Mouse (Mus musculus) gastrocnemius, adult 2 months (tissue): ENCODE measurements at regions not wholly inside any gene's neighbourhood (a gene's known extent, or its start where the extent isn't known, plus 50 kb on each side); places are given as distances from the start of the nearest gene placed in this dataset.
A peak's percentile ranks its signal among the peaks of the same experiment; 100 is the strongest.

Experiments used
- DNase-seq: peaks from one replicate; pipeline ENCODE4 v3.0.0; 2022
- H3K27ac ChIP-seq: fragments of 200-600 bp; 2 replicates; pipeline ENCODE4 v1.8.1; 2022; ENCODE audit warnings: mild to moderate bottlenecking
- H3K4me3 ChIP-seq: fragments of 200-600 bp; 2 replicates; pipeline ENCODE4 v1.8.1; 2022; ENCODE audit warnings: mild to moderate bottlenecking, moderate library complexity
- CTCF ChIP-seq: fragments of 200-600 bp; IDR thresholded peaks from 2 replicates; pipeline ENCODE4 v1.8.1; 2022; ENCODE audit warnings: antibody characterized with exemption, mild to moderate bottlenecking, moderate library complexity
- intact Hi-C: fragments of 180-260 bp; cut with DNase I; formaldehyde crosslinking; loops from one replicate; pipeline ENCODE4 v1.15.1; 2025

DNA sequence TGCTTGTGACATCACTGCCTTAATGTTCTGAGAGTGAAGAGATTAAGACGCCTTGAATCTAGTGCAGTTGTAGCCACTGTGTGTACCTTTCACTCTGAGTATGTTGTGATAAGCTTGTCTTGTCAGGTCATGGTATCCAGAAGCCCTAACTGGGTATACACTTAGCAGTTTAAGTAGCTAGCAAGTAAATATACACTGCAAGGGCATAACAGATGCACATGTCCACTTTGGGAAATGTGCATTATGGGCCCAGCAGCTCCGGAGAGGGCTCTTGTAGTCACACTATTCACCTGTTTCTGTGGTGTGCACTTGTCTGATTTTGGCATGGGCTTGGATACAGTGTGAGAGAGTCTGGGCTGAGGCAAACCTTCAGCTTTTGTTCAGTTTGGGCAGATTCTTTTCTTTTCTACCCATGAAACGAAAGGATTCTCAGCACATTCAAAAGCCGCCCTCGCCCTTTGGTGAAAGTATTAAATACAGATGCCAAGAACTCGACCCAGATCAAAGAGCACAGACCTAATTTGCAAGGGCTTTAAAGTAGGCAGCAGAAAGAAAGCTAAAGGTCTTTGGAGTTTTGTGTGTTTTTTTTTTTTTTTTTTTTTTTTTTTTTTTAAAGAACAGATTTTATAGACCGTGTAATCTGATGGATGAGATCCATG is 385.1 kb upstream of the Tmpo start:
- H3K4me3 ChIP-seq = no peak overlapping the region
- TF ChIP-seq CTCF = no peak
- DNase-seq = no peak
- intact Hi-C loops = no loop called here
- no peak overlapping the region for H3K27ac ChIP-seq

DNA sequence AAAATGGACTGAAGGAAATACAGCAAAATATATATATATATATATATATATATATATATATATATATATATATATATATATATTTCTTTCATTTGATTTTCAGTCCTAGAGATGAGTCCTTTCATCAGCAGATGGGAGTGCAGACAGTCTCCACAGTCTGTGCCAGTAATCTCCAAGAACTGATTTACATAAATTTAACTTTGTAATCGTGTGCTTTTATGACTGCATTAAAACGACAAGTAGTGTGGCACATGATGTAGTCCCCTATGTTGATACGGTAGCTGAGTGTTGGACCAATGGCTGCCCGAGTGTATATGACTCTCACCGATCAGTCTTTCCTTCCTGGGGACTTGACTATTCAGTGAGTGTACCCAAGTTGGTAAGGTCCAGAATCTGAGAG is 378.2 kb upstream of the Tmpo start:
- TF ChIP-seq CTCF = no peak
- no peak overlapping the region for H3K27ac ChIP-seq
- intact Hi-C loops = no loop called here
- no peak for DNase-seq
- H3K4me3 ChIP-seq = no peak overlapping the region

DNA sequence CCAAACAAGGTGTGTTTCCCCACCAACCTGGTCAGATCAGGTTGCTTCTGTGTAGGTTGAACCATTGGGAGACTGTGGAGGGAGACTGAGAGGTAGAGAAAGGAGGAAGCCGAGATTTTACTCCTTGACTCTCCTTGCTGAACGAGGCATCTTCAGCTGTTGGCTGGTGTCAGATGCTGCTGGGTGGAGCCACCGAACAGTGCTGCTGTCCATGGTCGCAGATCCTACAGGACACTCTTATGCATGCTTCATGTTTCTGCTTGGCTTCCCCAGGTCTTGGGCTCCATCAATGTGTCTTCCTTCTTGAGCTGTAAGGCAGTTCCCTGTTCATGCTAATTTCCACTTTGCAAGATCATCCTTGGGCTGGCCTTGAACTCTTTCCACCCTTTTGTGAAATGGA is 367.0 kb upstream of the Tmpo start:
- H3K27ac ChIP-seq = no peak overlapping the region
- no peak for DNase-seq
- intact Hi-C loops = no loop called here
- TF ChIP-seq CTCF = no peak
- no peak overlapping the region for H3K4me3 ChIP-seq

DNA sequence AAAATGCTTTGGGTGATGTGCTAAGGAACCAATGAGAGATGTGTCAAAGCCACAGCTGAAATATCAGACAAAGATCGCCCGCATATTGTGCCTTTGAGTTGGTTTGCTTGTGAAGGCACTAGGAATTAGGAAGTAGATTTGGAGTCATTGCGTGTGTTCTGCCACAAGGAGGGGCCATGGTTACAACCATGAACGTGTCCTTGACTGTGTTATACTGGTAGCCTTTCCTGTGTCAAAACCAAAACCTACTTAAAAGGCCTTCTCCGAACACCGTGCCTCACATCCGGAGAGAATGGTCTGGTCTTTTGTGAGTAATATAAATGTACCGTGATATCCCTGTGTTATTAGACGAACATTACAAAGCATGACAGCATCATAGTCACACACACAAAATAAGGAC is 365.0 kb upstream of the Tmpo start:
- Histone ChIP-seq H3K27ac (no peak overlapping the region), H3K4me3 (no peak overlapping the region)
- DNase-seq = no peak
- TF ChIP-seq CTCF = peak; percentile 53
- intact Hi-C loops = no loop called here

DNA sequence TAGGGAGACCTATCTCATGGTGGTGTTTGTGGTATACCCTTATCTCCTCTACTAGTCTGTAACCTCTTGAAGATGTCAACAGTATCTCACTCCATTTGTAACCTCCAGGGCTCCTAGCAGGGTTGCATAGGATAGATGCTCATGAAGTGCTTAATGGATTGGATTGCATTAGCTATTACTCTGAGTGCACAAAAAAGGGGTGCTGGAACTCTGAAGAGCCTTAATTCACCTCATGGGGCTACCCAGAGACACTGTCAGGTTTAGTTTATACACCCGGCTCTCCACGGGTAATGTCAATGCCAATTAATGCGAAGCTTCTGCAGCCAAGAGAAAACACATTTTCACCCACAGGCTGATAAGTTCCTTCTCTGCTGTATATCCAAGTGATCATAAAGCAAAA is 364.3 kb upstream of the Tmpo start:
- Histone ChIP-seq H3K27ac (no peak overlapping the region), H3K4me3 (no peak overlapping the region)
- no peak for DNase-seq
- no peak for TF ChIP-seq CTCF
- intact Hi-C loops = no loop called here

DNA sequence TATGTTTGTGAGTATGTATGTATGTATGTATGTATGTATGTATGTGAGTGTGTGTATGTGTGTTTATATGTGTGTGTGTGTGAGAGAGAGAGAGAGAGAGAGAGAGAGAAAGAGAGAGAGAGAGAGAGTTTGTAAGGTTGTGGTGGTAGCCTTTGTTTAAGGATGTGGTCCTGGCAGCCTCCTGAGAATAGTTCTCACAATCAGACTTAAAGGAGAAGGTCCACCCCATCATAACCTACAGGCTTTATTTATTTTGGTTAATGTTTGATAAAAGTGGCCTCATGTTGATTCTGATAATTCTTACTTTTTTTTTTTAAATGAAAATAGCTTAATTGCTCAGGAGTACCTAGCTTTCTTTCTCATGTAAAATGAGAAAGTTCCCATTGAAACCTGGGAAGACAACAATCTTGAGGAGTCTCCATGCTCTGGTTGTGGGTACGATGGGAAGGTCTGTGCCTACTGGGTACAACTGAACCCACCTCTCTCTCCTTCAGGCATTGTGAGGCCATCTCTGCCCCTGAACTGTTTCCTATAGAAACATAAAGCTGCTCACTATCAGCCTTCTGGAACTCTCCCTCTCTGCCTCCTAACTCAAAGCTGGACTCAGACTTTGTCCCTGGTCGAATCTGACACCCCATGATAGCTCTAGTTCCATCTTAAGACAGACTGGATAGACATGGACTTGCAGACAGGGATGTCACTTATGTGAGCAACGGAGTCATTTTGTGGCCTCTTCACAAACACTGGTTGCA is 362.2 kb upstream of the Tmpo start:
- no peak overlapping the region for H3K4me3 ChIP-seq
- H3K27ac ChIP-seq = no peak overlapping the region
- TF ChIP-seq CTCF = no peak
- DNase-seq = no peak
- intact Hi-C loops = no loop called here

DNA sequence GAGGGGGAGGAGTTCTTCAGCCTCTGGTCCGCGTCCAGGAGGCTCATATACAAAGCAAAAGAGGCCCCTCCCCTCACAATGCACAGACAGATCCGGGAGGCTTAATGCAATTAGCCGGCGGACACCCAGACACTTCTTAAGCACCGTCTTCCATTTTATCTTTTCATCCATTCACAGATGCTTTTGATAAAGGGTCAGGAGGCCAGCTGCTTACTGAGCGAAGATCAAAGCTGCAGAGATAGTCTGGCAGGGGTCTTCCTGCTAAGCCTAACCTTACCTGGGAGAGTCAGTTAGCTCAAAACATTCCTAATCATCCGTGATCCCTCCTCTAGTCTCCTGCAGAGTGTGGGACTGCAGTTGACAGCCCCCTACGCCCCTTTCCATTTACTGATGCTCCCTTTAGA is 361.1 kb upstream of the Tmpo start:
- intact Hi-C loops = no loop called here

DNA sequence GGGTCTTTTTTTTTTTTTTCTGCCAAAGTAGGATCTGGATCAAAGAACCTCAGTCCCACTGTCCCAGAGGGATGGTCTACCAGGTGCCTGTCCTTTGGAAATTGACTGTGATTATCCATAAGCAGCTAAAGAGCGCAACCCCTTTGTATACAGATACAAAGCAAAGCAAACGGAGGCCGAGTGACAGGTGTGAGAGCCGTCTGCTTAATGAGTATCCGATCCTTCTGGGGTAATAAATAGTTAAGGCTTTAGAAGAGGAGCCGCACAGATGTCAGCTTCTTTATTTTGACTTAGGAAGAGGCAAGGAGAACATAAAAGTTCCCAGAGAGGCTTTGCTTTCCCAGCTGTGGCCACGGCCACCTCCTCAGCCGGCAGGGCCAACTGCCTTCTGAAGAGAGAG is 356.1 kb upstream of the Tmpo start:
- no peak for TF ChIP-seq CTCF
- DNase-seq = no peak
- Histone ChIP-seq H3K27ac (no peak overlapping the region), H3K4me3 (no peak overlapping the region)
- intact Hi-C loops = no loop called here

More for the DNA sequence above, 361.1 kb upstream of the Tmpo start:
- DNase-seq = no peak
- Histone ChIP-seq H3K4me3 (no peak overlapping the region), H3K27ac (no peak overlapping the region)
- TF ChIP-seq CTCF = no peak

DNA sequence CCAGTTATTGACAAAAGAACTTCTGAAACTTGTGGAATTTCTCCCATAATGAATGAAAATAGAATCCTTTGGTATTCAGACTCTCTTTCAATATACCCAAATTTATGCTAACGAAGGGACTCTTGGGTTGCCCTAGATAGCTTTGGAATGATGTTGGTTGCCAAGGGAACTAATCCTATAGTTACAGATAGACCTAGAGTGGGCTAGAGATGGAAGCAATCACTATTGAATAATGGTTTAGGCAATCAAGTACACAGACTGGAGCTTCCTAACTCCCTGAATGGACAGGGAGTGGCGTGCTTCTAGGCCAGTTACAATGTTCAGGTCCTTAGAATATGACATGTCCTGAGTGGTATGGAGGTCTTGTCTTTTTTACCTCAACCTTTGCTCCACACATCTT is 354.3 kb upstream of the Tmpo start:
- intact Hi-C loops = no loop called here
- TF ChIP-seq CTCF = no peak
- Histone ChIP-seq H3K27ac (no peak overlapping the region), H3K4me3 (no peak overlapping the region)
- no peak for DNase-seq

DNA sequence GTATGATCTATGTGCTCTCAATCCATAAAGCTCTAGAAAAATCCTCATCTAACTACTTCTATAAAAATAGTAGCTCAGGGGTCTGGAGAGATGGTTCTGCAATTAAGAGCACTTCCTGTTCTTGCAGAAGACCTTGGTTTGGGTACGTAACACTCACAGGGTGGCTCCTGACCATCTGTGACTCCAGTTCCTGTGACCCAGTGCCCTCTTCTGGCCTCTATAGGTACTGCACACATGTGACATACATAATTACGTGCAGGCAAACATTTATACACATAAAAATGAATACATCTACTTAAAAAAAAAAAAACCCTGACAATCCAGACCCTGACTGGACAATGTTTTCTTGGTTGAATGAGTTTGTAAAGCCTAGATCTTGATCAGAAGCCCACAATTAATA is 347.2 kb upstream of the Tmpo start:
- Histone ChIP-seq H3K4me3 (no peak overlapping the region), H3K27ac (no peak overlapping the region)
- DNase-seq = no peak
- no peak for TF ChIP-seq CTCF
- intact Hi-C loops = no loop called here

DNA sequence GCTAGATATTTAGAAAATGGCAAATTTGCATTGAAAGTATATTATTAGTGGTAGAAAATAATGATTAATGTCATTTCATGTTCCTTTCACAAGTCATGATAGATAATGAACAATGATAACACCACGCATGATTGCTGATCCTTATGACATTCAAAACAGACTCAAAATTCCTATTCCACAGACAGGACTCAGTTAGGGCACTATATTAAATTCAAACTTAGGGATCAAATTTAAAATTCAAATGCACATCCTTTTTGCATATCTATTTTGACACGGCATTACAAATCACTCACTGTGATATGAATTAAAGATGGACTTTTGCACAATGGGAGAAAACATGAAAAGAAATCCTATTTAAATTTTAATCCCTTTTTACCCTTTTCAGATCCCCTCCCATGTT is 340.1 kb upstream of the Tmpo start:
- H3K27ac ChIP-seq = no peak overlapping the region
- intact Hi-C loops = no loop called here
- TF ChIP-seq CTCF = no peak
- no peak overlapping the region for H3K4me3 ChIP-seq
- no peak for DNase-seq

DNA sequence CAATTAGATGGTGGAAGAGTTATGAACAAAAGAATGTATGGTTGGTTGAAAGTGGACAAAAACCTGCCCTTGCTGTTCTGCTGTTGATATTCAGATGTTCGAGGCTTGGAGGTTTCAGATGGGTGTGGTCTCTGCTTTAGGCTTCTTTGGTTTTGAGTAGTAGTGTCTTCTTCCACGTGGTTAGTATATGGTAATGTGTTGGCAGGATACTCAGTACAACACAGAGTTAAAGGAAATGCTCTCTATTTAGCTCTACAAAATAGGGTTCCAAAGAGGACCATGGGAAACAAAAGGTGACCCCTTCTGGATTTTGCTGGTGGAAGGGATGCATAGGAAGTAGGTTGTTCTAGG is 333.9 kb upstream of the Tmpo start:
- Histone ChIP-seq H3K27ac (no peak overlapping the region), H3K4me3 (no peak overlapping the region)
- intact Hi-C loops = no loop called here
- TF ChIP-seq CTCF = no peak
- DNase-seq = no peak

DNA sequence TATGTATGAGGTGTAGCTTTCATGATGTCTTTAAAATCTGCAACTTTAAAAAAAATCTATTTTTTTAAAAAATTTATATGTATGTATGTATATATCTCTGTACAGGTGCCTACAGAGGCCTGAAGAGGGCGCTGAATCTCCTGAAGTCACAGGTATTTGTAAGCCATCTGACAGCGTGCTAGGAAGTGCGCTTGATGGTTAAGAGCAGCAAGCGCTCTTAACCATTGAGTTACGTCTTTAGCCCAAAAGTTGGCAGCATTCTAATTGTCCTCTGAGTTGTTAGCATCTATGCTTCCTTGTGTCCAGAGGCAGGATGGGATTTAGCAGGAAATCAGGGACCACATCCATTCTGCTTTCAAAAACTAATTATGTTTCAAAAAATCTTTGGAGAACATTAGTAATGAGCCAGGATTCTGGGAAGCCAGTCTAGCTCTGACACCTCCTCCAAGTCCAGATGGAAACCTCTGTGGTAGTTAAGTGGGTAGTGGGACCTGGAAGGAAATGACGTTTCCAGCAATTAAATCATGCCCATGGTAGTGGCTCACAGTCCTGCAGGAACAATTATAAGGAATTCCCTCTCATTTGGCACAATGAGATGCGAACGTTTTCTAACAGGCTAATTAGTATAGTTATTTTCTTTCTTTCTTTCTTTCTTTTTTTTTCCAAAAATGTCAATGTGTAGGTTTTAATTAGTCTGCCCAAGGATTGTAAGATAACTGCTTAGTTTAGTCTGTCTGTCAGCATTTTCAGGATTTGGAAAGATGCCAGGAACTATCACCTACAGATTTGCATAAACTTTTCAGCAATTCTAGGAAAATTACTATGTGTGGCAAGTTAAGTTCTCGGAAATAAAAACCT is 333.3 kb upstream of the Tmpo start:
- no peak for DNase-seq
- TF ChIP-seq CTCF = no peak
- Histone ChIP-seq H3K27ac (no peak overlapping the region), H3K4me3 (no peak overlapping the region)
- intact Hi-C loops = no loop called here
